Mouse (Mus musculus): ENCODE measurements around the gene Dab1. TPM values are rescaled to one million over a fixed set of nuclear protein-coding genes. Genes with fewer than 3 reads are reported as not detected.

The Dab1 gene
- polyA plus RNA-seq, 1 experiment from 2014 or later = 114 TPM

DNA sequence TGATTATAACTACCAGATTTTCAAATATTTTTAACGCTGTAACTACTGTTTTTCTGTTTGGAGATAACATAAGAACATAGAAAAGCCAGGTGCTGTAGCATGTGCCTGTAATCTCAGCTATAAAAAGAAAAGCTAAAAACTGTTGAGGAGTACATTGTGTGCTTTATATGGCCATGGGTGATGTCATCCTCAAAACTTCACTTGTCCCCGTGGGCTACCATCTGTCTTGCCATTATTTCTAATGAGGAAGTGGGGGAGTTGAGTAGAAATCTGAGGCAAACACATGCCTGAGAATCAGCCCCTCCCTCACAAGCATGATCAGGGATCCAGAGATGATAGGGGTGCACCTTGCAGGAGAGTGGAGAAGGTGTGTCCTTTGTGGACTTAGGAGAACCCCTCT is 85.3 kb downstream of the Dab1 start:
- WGBS = 82% methylated on average over 2 of the region's 2 CpGs
- no peak for ATAC-seq
- H3K36me3 ChIP-seq = no peaks in the 10 kb centered on the region

DNA sequence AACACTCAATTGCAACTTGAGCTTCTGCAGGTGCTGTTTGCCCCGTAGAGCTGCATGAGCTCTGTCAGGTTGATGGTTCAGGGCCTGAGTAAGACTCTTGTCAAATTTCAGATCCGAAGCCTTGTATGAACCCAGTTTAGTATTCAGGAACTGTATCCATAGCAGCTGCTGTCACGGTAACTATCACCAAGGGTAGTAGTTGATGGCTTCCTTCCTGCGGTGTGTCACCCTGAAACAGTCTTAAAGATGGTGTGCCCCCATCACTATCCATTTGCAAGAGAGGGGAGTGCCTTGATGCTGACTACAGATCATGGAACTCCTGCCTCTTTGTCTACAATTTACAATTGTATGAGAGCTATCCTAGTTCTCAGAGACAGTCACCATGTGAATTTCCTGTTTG is 87.3 kb downstream of the Dab1 start:
- 79% methylated on average over 4 of the region's 4 CpGs for WGBS
- ATAC-seq = no peak
- H3K9me3 ChIP-seq = no peaks in the 10 kb centered on the region
- no peaks in the 10 kb centered on the region for H3K36me3 ChIP-seq
- no peak overlapping the region for H3K4me3 ChIP-seq (replicated peaks)
- H3K4me2 ChIP-seq (replicated peaks) = no peak overlapping the region
- no peaks in the 10 kb centered on the region for H3K27me3 ChIP-seq
- 0 out of 2 replicates have a peak, but pooled peaks cover 13% of the 10 kb centered on the region for H3K4me1 ChIP-seq (replicated peaks)
- no peak overlapping the region for H3K27ac ChIP-seq
- H3K9ac ChIP-seq (replicated peaks) = no peak overlapping the region

More for the DNA sequence above, 85.3 kb downstream of the Dab1 start:
- Histone ChIP-seq H3K9ac (replicated peaks) (no peak overlapping the region), H3K9me3 (no peaks in the 10 kb centered on the region), H3K4me2 (replicated peaks) (no peak overlapping the region), H3K27ac (no peak overlapping the region), H3K27me3 (no peaks in the 10 kb centered on the region), H3K4me1 (replicated peaks) (peaks cover 27% of the 10 kb centered on the region), H3K4me3 (replicated peaks) (no peak overlapping the region)

DNA sequence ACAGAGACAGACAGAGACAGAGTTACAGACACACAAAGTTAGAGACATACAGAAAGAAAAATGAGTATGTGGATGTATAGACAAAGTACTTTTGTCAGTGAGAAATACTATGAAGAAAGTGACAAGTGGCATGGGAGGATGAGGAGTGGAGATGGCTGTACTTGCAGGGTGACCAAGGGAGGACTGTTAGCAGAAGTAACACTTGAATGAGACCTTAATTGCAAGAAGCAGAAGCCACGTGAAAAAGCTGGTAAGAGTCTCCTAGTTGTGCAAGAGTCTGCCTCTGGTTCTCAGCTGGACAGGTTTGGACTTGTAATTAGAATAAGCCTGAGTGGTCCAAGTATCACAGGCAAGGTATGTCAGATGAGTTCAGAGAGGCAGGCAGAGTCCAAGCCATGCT is 88.0 kb downstream of the Dab1 start:
- Histone ChIP-seq H3K4me2 (replicated peaks) (no peak overlapping the region), H3K9ac (replicated peaks) (no peak overlapping the region), H3K36me3 (no peaks in the 10 kb centered on the region), H3K27ac (no peak overlapping the region), H3K4me3 (replicated peaks) (no peak overlapping the region), H3K27me3 (no peaks in the 10 kb centered on the region), H3K9me3 (no peaks in the 10 kb centered on the region), H3K4me1 (replicated peaks) (0 out of 2 replicates have a peak, but pooled peaks cover 13% of the 10 kb centered on the region)
- WGBS = 66% methylated on average over 1 of the region's 1 CpGs
- ATAC-seq = no peak

DNA sequence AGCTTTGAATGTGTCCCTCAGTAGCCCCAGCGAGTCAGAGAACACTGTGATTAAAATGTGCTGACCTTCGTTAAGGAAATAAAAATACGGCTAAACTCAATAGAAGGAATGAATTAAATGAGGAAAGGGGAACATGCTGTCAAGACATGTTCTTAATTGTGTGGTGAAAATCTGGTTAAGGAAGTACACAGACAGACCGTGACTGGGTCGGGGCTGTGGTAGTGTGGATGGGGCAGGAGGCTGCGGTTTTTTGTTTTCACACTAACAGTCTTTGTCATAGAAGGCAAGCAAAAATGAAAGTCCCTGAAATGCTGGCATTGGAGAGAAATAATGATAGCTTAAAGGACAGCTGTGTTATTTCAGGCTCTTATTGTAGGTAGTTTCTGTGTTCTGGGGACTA is 92.2 kb downstream of the Dab1 start:
- Histone ChIP-seq H3K4me3 (replicated peaks) (no peak overlapping the region), H3K9me3 (no peaks in the 10 kb centered on the region), H3K27me3 (no peaks in the 10 kb centered on the region), H3K4me2 (replicated peaks) (no peak overlapping the region), H3K36me3 (no peaks in the 10 kb centered on the region), H3K9ac (replicated peaks) (no peak overlapping the region), H3K27ac (no peak overlapping the region), H3K4me1 (replicated peaks) (0 out of 2 replicates have a peak, but pooled peaks cover 7% of the 10 kb centered on the region)
- no peak for ATAC-seq
- WGBS = 60% methylated on average over 6 of the region's 6 CpGs

DNA sequence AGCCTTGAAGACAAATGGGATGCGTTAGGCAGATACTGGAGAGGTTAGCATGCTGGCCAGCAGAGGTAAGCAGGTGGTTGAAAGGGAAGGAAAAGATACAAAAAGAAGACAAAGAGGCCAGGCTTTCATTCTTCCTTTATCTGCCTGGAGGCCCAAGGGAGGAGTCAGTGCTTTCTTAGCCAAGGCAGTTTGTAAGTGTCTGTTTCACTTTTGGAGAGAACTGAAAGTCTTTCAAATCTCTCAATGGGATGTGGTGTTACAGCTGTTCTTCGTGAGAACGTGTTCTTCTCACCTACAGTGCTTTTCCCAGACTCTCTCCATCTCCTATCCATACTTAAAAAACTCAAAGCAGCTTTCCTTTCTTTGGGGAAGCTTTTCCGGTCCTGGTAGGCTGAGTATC is 94.8 kb downstream of the Dab1 start:
- H3K27ac ChIP-seq = no peak overlapping the region
- WGBS = 82% methylated on average over 4 of the region's 4 CpGs
- H3K36me3 ChIP-seq = no peaks in the 10 kb centered on the region
- H3K9me3 ChIP-seq = no peaks in the 10 kb centered on the region
- H3K4me3 ChIP-seq (replicated peaks) = no peak overlapping the region
- H3K4me2 ChIP-seq (replicated peaks) = no peak overlapping the region
- no peak for ATAC-seq
- H3K27me3 ChIP-seq = no peaks in the 10 kb centered on the region
- no peak overlapping the region for H3K9ac ChIP-seq (replicated peaks)
- H3K4me1 ChIP-seq (replicated peaks) = peaks cover 8% of the 10 kb centered on the region

DNA sequence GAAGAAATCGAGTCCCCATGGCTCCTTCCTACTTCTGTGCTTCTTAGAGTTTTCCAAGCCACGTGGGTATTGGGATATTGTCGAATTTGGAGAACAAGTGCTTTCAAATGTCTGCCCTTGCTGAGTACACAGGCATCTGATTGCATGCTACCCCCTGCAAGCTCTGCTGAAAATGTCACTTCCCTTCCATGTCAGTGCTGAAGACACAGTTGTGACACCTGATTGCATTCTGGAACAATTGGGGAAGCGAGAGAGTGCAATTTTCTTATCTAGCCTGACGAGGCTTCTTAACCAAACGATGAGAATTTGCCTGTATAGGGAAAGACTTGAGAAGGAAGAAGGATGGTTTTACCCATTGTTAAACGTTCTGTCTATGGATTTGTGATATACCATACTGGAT is 95.8 kb downstream of the Dab1 start:
- no peaks in the 10 kb centered on the region for H3K9me3 ChIP-seq
- H3K4me1 ChIP-seq (replicated peaks) = peaks cover 13% of the 10 kb centered on the region
- H3K4me3 ChIP-seq (replicated peaks) = no peak overlapping the region
- H3K9ac ChIP-seq (replicated peaks) = no peak overlapping the region
- no peaks in the 10 kb centered on the region for H3K36me3 ChIP-seq
- ATAC-seq = no peak
- H3K4me2 ChIP-seq (replicated peaks) = no peak overlapping the region
- H3K27ac ChIP-seq = no peak overlapping the region
- H3K27me3 ChIP-seq = no peaks in the 10 kb centered on the region
- 82% methylated on average over 7 of the region's 7 CpGs for WGBS

DNA sequence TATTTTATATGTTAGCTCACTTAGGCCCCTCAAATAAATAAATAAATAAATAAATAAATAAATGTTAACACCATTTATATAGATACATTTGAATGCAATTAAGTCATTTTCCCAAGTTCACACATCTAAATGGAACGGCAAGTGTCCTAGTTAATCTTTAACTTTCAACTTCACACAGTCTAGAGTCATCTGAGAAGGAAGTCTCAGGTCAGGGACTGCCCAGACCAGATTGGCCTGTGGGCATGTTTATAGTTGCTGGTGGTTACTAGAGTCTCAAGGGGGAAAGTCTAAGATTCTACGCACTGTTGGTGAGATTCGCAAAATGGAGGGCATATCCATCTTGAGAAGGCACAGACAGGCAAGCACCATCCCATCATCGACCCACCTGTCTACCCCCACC is 96.4 kb downstream of the Dab1 start:
- no peak overlapping the region for H3K27ac ChIP-seq
- no peak overlapping the region for H3K9ac ChIP-seq (replicated peaks)
- H3K4me2 ChIP-seq (replicated peaks) = no peak overlapping the region
- peaks cover 13% of the 10 kb centered on the region for H3K4me1 ChIP-seq (replicated peaks)
- H3K27me3 ChIP-seq = no peaks in the 10 kb centered on the region
- H3K36me3 ChIP-seq = no peaks in the 10 kb centered on the region
- no peak overlapping the region for H3K4me3 ChIP-seq (replicated peaks)
- H3K9me3 ChIP-seq = no peaks in the 10 kb centered on the region
- ATAC-seq = no peak
- WGBS = 93% methylated on average over 4 of the region's 4 CpGs

DNA sequence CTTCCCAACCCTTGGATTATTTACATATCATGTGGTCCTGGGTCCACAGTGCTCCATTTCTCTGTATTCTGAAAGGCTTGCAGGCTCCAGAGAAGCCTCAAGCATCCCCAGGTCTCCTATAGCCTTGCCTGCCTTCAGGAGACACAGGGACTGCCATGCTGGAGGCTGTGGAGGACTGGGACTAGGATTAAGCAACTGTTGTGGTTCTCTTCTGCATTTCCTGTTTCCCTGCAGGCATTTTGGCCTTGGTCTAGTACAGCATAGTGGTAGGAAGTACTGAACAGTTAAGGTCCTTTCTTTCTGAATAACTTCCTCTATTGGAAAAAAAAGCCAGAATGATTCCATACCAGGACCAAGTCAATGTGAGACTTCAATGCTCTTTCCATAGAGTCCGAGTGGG is 103.6 kb downstream of the Dab1 start:
- no peaks in the 10 kb centered on the region for H3K9me3 ChIP-seq
- H3K4me3 ChIP-seq (replicated peaks) = no peak overlapping the region
- H3K36me3 ChIP-seq = no peaks in the 10 kb centered on the region
- H3K4me1 ChIP-seq (replicated peaks) = peaks cover 8% of the 10 kb centered on the region
- H3K9ac ChIP-seq (replicated peaks) = no peak overlapping the region
- no peaks in the 10 kb centered on the region for H3K27me3 ChIP-seq
- 84% methylated on average over 1 of the region's 1 CpGs for WGBS
- no peak for ATAC-seq
- H3K27ac ChIP-seq = no peak overlapping the region
- no peak overlapping the region for H3K4me2 ChIP-seq (replicated peaks)

DNA sequence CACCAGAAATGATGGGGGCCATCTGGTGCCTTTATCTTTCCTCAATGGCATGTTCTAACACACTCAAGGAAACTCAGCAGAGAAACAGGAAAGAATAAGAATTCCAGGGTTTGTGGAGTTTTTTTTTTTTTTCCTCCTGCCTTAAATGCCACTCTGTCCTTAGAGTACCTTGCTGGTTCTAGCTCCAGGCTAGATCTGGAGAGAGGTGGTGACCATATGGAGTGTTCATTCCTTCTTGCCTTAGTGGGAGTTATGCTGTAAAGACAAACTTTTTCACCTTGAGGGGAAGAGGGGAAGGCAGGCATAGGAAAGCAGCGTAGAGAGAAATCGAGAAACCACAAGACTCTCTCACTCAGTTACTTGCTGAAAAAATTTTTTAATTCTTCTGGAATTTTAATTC is 107.3 kb downstream of the Dab1 start:
- no peak for ATAC-seq
- no peaks in the 10 kb centered on the region for H3K36me3 ChIP-seq
- no peaks in the 10 kb centered on the region for H3K9me3 ChIP-seq
- H3K27ac ChIP-seq = no peak overlapping the region
- no peak overlapping the region for H3K9ac ChIP-seq (replicated peaks)
- no peaks in the 10 kb centered on the region for H3K27me3 ChIP-seq
- no peak overlapping the region for H3K4me2 ChIP-seq (replicated peaks)
- H3K4me1 ChIP-seq (replicated peaks) = no peaks in the 10 kb centered on the region
- H3K4me3 ChIP-seq (replicated peaks) = no peak overlapping the region
- WGBS = 93% methylated on average over 2 of the region's 2 CpGs

DNA sequence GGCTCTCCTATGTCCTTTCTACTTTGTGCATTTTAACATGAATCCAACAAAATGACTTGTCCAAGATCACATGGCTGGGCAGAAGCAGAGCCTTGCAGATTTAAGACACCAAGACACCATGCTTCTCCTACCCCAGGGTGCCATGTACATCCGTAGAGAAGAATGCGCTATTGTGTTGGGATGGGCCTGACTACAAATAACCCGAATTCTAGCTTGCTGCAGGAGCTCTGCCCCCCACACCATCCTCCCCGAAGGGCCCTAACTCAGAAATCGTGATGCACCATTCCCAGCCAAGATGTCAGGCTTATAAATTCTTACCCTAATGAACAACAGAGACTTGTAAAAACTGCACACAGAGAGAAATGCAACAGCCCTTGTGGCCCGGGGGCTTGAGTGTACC is 118.0 kb downstream of the Dab1 start:
- no peak for ATAC-seq
- 65% methylated on average over 6 of the region's 6 CpGs for WGBS
- Histone ChIP-seq H3K4me3 (replicated peaks) (no peak overlapping the region), H3K36me3 (no peaks in the 10 kb centered on the region), H3K4me2 (replicated peaks) (no peak overlapping the region), H3K9me3 (no peaks in the 10 kb centered on the region), H3K4me1 (replicated peaks) (no peaks in the 10 kb centered on the region), H3K9ac (replicated peaks) (no peak overlapping the region), H3K27me3 (no peaks in the 10 kb centered on the region), H3K27ac (no peak overlapping the region)

DNA sequence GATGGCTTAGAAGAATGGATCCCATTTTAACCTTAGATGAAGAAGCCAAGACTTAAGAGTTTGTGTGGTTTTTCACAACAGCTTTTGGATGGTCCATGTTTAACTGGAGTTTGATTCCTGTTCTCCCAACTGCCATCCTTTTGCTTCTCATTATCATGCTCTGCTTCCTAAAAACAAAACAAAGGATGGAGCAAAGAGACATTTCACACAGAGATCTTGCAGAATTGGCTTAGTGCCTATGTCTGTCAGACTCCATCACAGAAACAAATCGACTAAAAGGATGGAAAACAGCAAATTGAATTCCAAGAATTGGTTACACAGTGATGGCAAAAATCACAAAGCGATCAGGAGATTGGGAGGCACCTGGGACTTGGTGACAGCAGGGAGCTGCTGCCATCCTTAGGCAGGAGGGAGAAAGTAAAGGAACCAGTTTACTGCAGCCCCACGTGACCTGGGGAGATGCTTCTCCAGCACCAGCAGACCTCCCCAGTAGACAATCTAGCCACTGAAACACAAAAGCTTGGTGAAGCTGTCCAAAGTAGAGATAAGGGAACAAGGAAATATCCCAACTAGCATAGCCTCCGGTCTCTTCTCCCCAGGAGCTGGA is 132.2 kb downstream of the Dab1 start:
- H3K4me2 ChIP-seq (replicated peaks) = no peak overlapping the region
- no peaks in the 10 kb centered on the region for H3K9me3 ChIP-seq
- H3K27me3 ChIP-seq = no peaks in the 10 kb centered on the region
- no peak overlapping the region for H3K4me3 ChIP-seq (replicated peaks)
- no peak overlapping the region for H3K27ac ChIP-seq
- H3K36me3 ChIP-seq = no peaks in the 10 kb centered on the region
- no peak for ATAC-seq
- no peak overlapping the region for H3K9ac ChIP-seq (replicated peaks)
- 57% methylated on average over 4 of the region's 4 CpGs for WGBS
- H3K4me1 ChIP-seq (replicated peaks) = no peaks in the 10 kb centered on the region

DNA sequence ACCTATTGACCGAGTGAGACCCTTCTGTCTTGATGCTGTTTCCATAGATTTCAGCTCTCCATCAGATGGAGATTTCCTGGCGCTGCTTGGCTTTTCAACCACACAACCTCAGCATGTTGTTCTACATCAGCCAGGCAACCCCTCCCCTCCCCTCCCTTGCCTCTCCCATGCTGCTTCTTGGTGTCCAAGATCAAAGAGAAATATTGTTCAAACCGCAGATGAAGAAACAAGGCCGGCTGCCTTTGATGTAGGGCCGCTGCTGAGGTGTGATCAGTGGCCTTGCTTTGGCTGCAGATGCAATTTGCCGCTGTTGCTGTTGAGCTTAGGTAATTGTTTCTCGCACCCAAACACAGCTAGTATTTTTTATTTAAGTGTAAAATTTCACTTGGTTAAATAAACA is 135.4 kb downstream of the Dab1 start:
- Histone ChIP-seq H3K9me3 (no peaks in the 10 kb centered on the region), H3K36me3 (no peaks in the 10 kb centered on the region), H3K4me1 (replicated peaks) (peaks cover 4% of the 10 kb centered on the region; the same call in 1 of the 2 replicates), H3K27me3 (no peaks in the 10 kb centered on the region), H3K4me2 (replicated peaks) (no peak overlapping the region), H3K4me3 (replicated peaks) (no peak overlapping the region), H3K27ac (no peak overlapping the region), H3K9ac (replicated peaks) (no peak overlapping the region)
- WGBS = 82% methylated on average over 7 of the region's 7 CpGs
- no peak for ATAC-seq

DNA sequence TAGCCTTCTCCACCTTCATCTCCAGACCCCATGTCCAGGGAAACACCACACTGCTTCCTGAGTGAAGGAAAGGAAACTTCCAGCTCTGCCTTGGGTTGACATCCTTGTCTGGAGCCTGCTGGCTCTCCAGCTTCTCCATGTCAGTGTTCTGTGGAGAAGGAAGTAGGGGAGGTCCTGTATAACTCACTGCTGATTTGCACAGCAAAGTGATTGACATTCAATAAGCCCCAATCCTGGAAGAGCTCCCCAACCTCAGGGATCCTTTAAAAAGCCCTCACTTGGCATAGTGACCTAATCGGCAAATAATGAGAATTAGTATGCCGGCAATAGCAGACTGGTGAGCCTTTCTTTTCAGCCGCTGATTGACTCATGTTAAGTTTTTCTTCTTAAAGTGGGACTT is 138.1 kb downstream of the Dab1 start:
- no peak for ATAC-seq
- H3K4me1 ChIP-seq (replicated peaks) = peaks cover 4% of the 10 kb centered on the region
- no peak overlapping the region for H3K4me2 ChIP-seq (replicated peaks)
- H3K27ac ChIP-seq = no peak overlapping the region
- H3K4me3 ChIP-seq (replicated peaks) = no peak overlapping the region
- H3K27me3 ChIP-seq = no peaks in the 10 kb centered on the region
- 38% methylated on average over 3 of the region's 3 CpGs for WGBS
- no peaks in the 10 kb centered on the region for H3K36me3 ChIP-seq
- no peak overlapping the region for H3K9ac ChIP-seq (replicated peaks)
- no peaks in the 10 kb centered on the region for H3K9me3 ChIP-seq
